18 mouse cellular contexts compared by ENCODE assay signal in the genomic region with DNA sequence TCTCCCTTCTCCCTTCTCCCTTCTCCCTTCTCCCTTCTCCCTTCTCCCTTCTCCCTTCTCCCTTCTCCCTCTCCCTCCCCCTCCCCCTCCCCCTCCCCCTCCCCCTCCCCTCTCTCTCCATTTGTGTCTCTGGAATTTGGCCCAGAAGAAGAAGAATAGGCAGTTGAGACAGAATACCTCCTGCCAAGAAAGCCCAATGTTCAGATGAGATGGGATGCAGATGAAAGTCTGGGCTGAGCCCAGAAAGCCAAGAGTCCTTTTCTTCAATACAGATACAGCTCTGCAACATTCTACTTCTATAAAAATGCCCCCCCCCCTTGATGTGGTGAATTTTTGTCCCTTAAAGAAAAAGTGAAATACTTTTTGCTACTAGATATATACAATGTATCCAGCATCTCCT.
"Had no signal": no experiment of that assay in that cellular context is flagged by ENCODE, and none has a peak within 500 bp of the region (broad histone marks: within the 10 kb centered on the region; RNA-seq: fewer than 3 reads in every experiment).

No protein-coding gene starts in this region.

- H3K27me3 ChIP-seq: lung, embryonic 15.5 days; midbrain, embryonic 12.5 days; neural tube, embryonic 13.5 days; neural tube, embryonic 15.5 days had no signal

- H3K36me3 ChIP-seq: lung, embryonic 15.5 days; midbrain, embryonic 10.5 days; midbrain, embryonic 12.5 days; neural tube, embryonic 13.5 days; neural tube, embryonic 15.5 days had no signal

- H3K4me1 ChIP-seq: neural tube, embryonic 15.5 days had no signal

- H3K27ac ChIP-seq: lung, embryonic 15.5 days; midbrain, embryonic 10.5 days; midbrain, embryonic 12.5 days; neural tube, embryonic 13.5 days; neural tube, embryonic 15.5 days had no signal

- H3K9me3 ChIP-seq: lung, embryonic 15.5 days; midbrain, embryonic 10.5 days; midbrain, embryonic 12.5 days; neural tube, embryonic 13.5 days; neural tube, embryonic 15.5 days had no signal

- DNase-seq: lung, adult 18-20 months; lung, postnatal 14 days; lung, postnatal 4 days; midbrain, embryonic 14.5 days; right cerebral cortex, adult 18-20 months; right cerebral cortex, postnatal 25 days; right cerebral cortex, postnatal 4 days; spleen, adult 18-20 months; thymus, adult 18-20 months; thymus, postnatal 14 days; thymus, postnatal 36 days had no signal

- ATAC-seq: lung, postnatal 0 days had no signal

- H3K4me3 ChIP-seq: lung, embryonic 15.5 days; midbrain, embryonic 10.5 days; midbrain, embryonic 12.5 days; myocyte; neural tube, embryonic 13.5 days; neural tube, embryonic 15.5 days had no signal

- H3K9ac ChIP-seq: lung, embryonic 15.5 days; midbrain, embryonic 12.5 days; neural tube, embryonic 13.5 days; neural tube, embryonic 15.5 days had no signal

- H3K4me2 ChIP-seq: lung, embryonic 15.5 days; midbrain, embryonic 12.5 days; neural tube, embryonic 13.5 days; neural tube, embryonic 15.5 days had no signal
